Mouse (Mus musculus): Measurements from ENCODE around the gene Rassf2.

DNA sequence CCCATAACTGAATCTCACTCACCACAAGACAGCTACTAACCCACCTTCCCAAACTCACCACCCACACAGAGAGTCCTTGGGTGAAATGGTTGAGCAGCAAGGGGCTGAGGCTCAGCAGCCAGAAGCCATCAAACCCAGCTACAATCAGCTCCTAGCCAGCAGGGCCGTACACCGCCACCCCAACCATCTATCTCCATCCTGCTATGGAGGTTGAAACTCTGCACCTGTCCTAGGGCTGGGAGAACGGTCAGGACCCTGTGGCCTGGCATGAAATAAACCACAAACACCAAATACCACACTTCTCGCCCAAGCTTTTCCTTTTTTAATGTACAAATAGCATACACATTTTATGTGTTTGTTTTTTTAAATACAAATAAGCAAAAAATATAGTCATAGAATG, 6.0 kb downstream of the Rassf2 start:
- TF ChIP-seq CTCF (IDR thresholded peaks at IDR 0.05; ENCODE audit: borderline replicate concordance, control insufficient read depth, extremely low read depth, insufficient read depth, low read length, poor library complexity) (no peak), POLR2A (IDR thresholded peaks at IDR 0.05; ENCODE audit: control insufficient read depth, extremely low read depth, insufficient read depth, low read length, poor library complexity) (no peak)
